ENCODE assay signal across 9 mouse cellular contexts in genomic region chr5:74283545-74283944, GRCm38 (mm10).
DNase-seq lines count a peak whose midpoint lies in the region; ATAC-seq lines count a peak whose summit lies in the region.
"Had no signal": no experiment of that assay in that cellular context is flagged by ENCODE, and none has a peak within 500 bp of the region (broad histone marks: within the 10 kb centered on the region; RNA-seq: fewer than 3 reads in every experiment).

No protein-coding gene starts in this region.

- H3K9me3 ChIP-seq in liver, embryonic 11.5 days (ENCODE audit: control insufficient read depth, low read length), result no peaks in the 10 kb centered on the region
- H3K9me3 ChIP-seq: liver, embryonic 13.5 days had no signal

- intact Hi-C loops in heart, postnatal 10 days (cut with DNase I), result loop anchor here (2.0 kb wide), 1 partner anchor 597 kb away; no protein-coding TSS in a partner anchor
- intact Hi-C loops in heart, postnatal 25 days (cut with DNase I), result no loop called here

- ATAC-seq in common myeloid progenitor, adult 5-6 weeks (replicated peaks; ENCODE audit: low read depth, poor library complexity, severe bottlenecking), result peak; percentile 65; the same call in 1 of the 2 replicates
- ATAC-seq in liver, embryonic 11.5 days (replicated peaks; ENCODE audit: low FRiP score), result 0 out of 2 replicates have a peak, but pooled peaks have one; percentile 41

- no peak overlapping the region for H3K4me2 ChIP-seq in liver, embryonic 11.5 days
- H3K4me2 ChIP-seq: liver, embryonic 13.5 days had no signal

- H3K36me3 ChIP-seq in liver, embryonic 11.5 days (ENCODE audit: control insufficient read depth, insufficient read depth, low read length), result no peaks in the 10 kb centered on the region
- H3K36me3 ChIP-seq: liver, embryonic 13.5 days had no signal

- peak; percentile 58 to 59 for DNase-seq in heart, postnatal 10 days
- DNase-seq in heart, postnatal 25 days (ENCODE audit: low spot score), result no peak
- peak; percentile 37 to 38 for DNase-seq in right cerebral cortex, adult 2 months (ENCODE audit: low spot score in 2 of 2)
- no peak for DNase-seq in right cerebral cortex, postnatal 25 days
- no peak for DNase-seq in liver, embryonic 11.5 days (ENCODE audit: low spot score)
- DNase-seq in spleen, adult 18-20 months, result no peak
- DNase-seq in testis, postnatal 14 days (ENCODE audit: low spot score), result no peak
- DNase-seq: liver, embryonic 13.5 days had no signal

- peaks cover 6% of the 10 kb centered on the region for H3K4me1 ChIP-seq in liver, embryonic 11.5 days (replicated peaks; ENCODE audit: control insufficient read depth, insufficient read depth, low read length)

- H3K4me3 ChIP-seq in liver, embryonic 11.5 days (ENCODE audit: low read depth, low read length), result no peak overlapping the region
- H3K4me3 ChIP-seq: liver, embryonic 13.5 days had no signal

- 42% methylated on average over 8 of the region's 8 CpGs for WGBS in liver, embryonic 11.5 days

- H3K27me3 ChIP-seq in liver, embryonic 11.5 days (replicated peaks; ENCODE audit: control insufficient read depth, insufficient read depth, low read length), result no peaks in the 10 kb centered on the region
- H3K27me3 ChIP-seq: liver, embryonic 13.5 days had no signal

- H3K27ac ChIP-seq in liver, embryonic 11.5 days (ENCODE audit: low read depth, low read length), result no peak overlapping the region
- H3K27ac ChIP-seq: liver, embryonic 13.5 days had no signal

- H3K9ac ChIP-seq in liver, embryonic 11.5 days (ENCODE audit: low read depth, low read length), result no peak overlapping the region
- H3K9ac ChIP-seq: liver, embryonic 13.5 days had no signal

Comparison
In these comparisons a context has a peak if more than half of its experiments do, and no peak if none do; other contexts are left out.
1. DNase-seq: peak in heart, postnatal 10 days (2 of 2) and right cerebral cortex, adult 2 months (2 of 2); none in heart, postnatal 25 days (single experiment), right cerebral cortex, postnatal 25 days (single experiment), liver, embryonic 11.5 days (single experiment), spleen, adult 18-20 months (0 of 2) and testis, postnatal 14 days (single experiment).